Mouse (Mus musculus): Measurements from ENCODE around the gene Dusp8. TPM values are rescaled to one million over a fixed set of nuclear protein-coding genes. Genes with fewer than 3 reads are reported as not detected.

Dusp8 gene
- polyA plus RNA-seq, 1 experiment from 2014 or later, result 6.4 TPM

GRCm38 (mm10) chr7:142037553-142038170 is 58.0 kb downstream of the Dusp8 start:
- H3K27ac ChIP-seq (ENCODE audit: low read length), result no peak overlapping the region
- 64% methylated on average over 4 of the region's 4 CpGs for WGBS

GRCm38 (mm10) chr7:142035048-142035811 is 60.4 kb downstream of the Dusp8 start:
- Histone ChIP-seq H3K4me3 (replicated peaks; ENCODE audit: low read length) (no peak overlapping the region), H3K27me3 (ENCODE audit: control insufficient read depth, insufficient read depth, low read length) (no peaks in the 10 kb centered on the region), H3K9ac (ENCODE audit: low read length) (no peak overlapping the region), H3K27ac (ENCODE audit: low read length) (no peak overlapping the region), H3K4me2 (ENCODE audit: low read depth, low read length) (no peak overlapping the region), H3K36me3 (ENCODE audit: control insufficient read depth, insufficient read depth, low read length) (no peaks in the 10 kb centered on the region), H3K4me1 (ENCODE audit: control insufficient read depth, insufficient read depth, low read length) (peaks cover 7% of the 10 kb centered on the region; the same call in 1 of the 2 replicates), H3K9me3 (replicated peaks; ENCODE audit: control insufficient read depth, low read length) (no peaks in the 10 kb centered on the region)
- ATAC-seq (ENCODE audit: insufficient read depth, low FRiP score), result no peak
- 62% methylated on average over 2 of the region's 2 CpGs for WGBS

More at GRCm38 (mm10) chr7:142037553-142038170, 58.0 kb downstream of the Dusp8 start:
- peak; percentile 60; the same call in 1 of the 2 replicates for ATAC-seq (ENCODE audit: insufficient read depth, low FRiP score)
- Histone ChIP-seq H3K4me2 (ENCODE audit: low read depth, low read length) (no peak overlapping the region), H3K4me3 (replicated peaks; ENCODE audit: low read length) (no peak overlapping the region), H3K9ac (ENCODE audit: low read length) (no peak overlapping the region), H3K9me3 (replicated peaks; ENCODE audit: control insufficient read depth, low read length) (no peaks in the 10 kb centered on the region), H3K36me3 (ENCODE audit: control insufficient read depth, insufficient read depth, low read length) (no peaks in the 10 kb centered on the region), H3K4me1 (ENCODE audit: control insufficient read depth, insufficient read depth, low read length) (peaks cover 7% of the 10 kb centered on the region; the same call in 1 of the 2 replicates), H3K27me3 (ENCODE audit: control insufficient read depth, insufficient read depth, low read length) (no peaks in the 10 kb centered on the region)

GRCm38 (mm10) chr7:142034198-142034597 is 61.4 kb downstream of the Dusp8 start:
- Histone ChIP-seq H3K36me3 (ENCODE audit: control insufficient read depth, insufficient read depth, low read length) (no peaks in the 10 kb centered on the region), H3K9ac (ENCODE audit: low read length) (no peak overlapping the region), H3K9me3 (replicated peaks; ENCODE audit: control insufficient read depth, low read length) (no peaks in the 10 kb centered on the region), H3K27me3 (ENCODE audit: control insufficient read depth, insufficient read depth, low read length) (no peaks in the 10 kb centered on the region), H3K4me2 (ENCODE audit: low read depth, low read length) (no peak overlapping the region), H3K4me3 (replicated peaks; ENCODE audit: low read length) (no peak overlapping the region), H3K4me1 (ENCODE audit: control insufficient read depth, insufficient read depth, low read length) (peaks cover 7% of the 10 kb centered on the region; the same call in 1 of the 2 replicates), H3K27ac (ENCODE audit: low read length) (0 out of 2 replicates have a peak overlapping the region, but pooled peaks have one; percentile 32)
- 75% methylated on average over 2 of the region's 2 CpGs for WGBS
- ATAC-seq (ENCODE audit: insufficient read depth, low FRiP score), result peak; percentile 26; the same call in 1 of the 2 replicates

- no peak overlapping the region for H3K9ac ChIP-seq (ENCODE audit: low read length)
- peaks cover 28% of the 10 kb centered on the region for H3K4me1 ChIP-seq (ENCODE audit: control insufficient read depth, insufficient read depth, low read length)
- H3K4me3 ChIP-seq (replicated peaks; ENCODE audit: low read length), result no peak overlapping the region
- H3K27me3 ChIP-seq (ENCODE audit: control insufficient read depth, insufficient read depth, low read length), result no peaks in the 10 kb centered on the region
- ATAC-seq (ENCODE audit: insufficient read depth, low FRiP score), result no peak
- H3K9me3 ChIP-seq (replicated peaks; ENCODE audit: control insufficient read depth, low read length), result no peaks in the 10 kb centered on the region
- H3K4me2 ChIP-seq (ENCODE audit: low read depth, low read length), result no peak overlapping the region
- H3K27ac ChIP-seq (ENCODE audit: low read length), result no peak overlapping the region
- no peaks in the 10 kb centered on the region for H3K36me3 ChIP-seq (ENCODE audit: control insufficient read depth, insufficient read depth, low read length)
Measured at GRCm38 (mm10) chr7:142030073-142030472, 65.6 kb downstream of the Dusp8 start.

Other genes starting within 250 kb of the Dusp8 start
- 52.0 and 62.6 TPM in 2 replicates for gene Tollip, start 177.3 kb downstream of the Dusp8 start, polyA plus RNA-seq (2015; fragmentation: Nextera tagmentation; extraction: Ambion mirVana)
- 1.4 TPM in 2 replicates for gene Brsk2, start 146.1 kb downstream of the Dusp8 start, polyA plus RNA-seq (2015; fragmentation: Nextera tagmentation; extraction: Ambion mirVana)
- 73.9 and 75.9 TPM in 2 replicates for gene Mob2, start 34.8 kb downstream of the Dusp8 start, polyA plus RNA-seq (2015; fragmentation: Nextera tagmentation; extraction: Ambion mirVana)
- gene Gm45618, start 24.9 kb upstream of the Dusp8 start, polyA plus RNA-seq (2015; fragmentation: Nextera tagmentation; extraction: Ambion mirVana), result not detected in 2 replicates
- gene Gm39115, start 40.2 kb upstream of the Dusp8 start, polyA plus RNA-seq (2015; fragmentation: Nextera tagmentation; extraction: Ambion mirVana), result not detected in 2 replicates
- not detected in 2 replicates for gene Gm45337, start 48.8 kb upstream of the Dusp8 start, polyA plus RNA-seq (2015; fragmentation: Nextera tagmentation; extraction: Ambion mirVana)
- not detected in 2 replicates for gene Gm29735, start 61.3 kb upstream of the Dusp8 start, polyA plus RNA-seq (2015; fragmentation: Nextera tagmentation; extraction: Ambion mirVana)
- not detected in 2 replicates for gene Gm4553, start 69.9 kb upstream of the Dusp8 start, polyA plus RNA-seq (2015; fragmentation: Nextera tagmentation; extraction: Ambion mirVana)
- not detected in 2 replicates for gene Krtap5-2, start 80.2 kb upstream of the Dusp8 start, polyA plus RNA-seq (2015; fragmentation: Nextera tagmentation; extraction: Ambion mirVana)
- gene Gm10153, start 94.5 kb upstream of the Dusp8 start, polyA plus RNA-seq (2015; fragmentation: Nextera tagmentation; extraction: Ambion mirVana), result not detected in 2 replicates
- gene Krtap5-3, start 105.5 kb upstream of the Dusp8 start, polyA plus RNA-seq (2015; fragmentation: Nextera tagmentation; extraction: Ambion mirVana), result not detected in 2 replicates
- gene Gm7579, start 116.0 kb upstream of the Dusp8 start, polyA plus RNA-seq (2015; fragmentation: Nextera tagmentation; extraction: Ambion mirVana), result not detected in 2 replicates
- not detected in 2 replicates for gene Krtap5-5, start 134.1 kb upstream of the Dusp8 start, polyA plus RNA-seq (2015; fragmentation: Nextera tagmentation; extraction: Ambion mirVana)
- gene Gm40460, start 145.2 kb upstream of the Dusp8 start, polyA plus RNA-seq (2015; fragmentation: Nextera tagmentation; extraction: Ambion mirVana), result not detected in 2 replicates
- gene Gm2431, start 162.5 kb upstream of the Dusp8 start, polyA plus RNA-seq (2015; fragmentation: Nextera tagmentation; extraction: Ambion mirVana), result not detected in 2 replicates
- gene Gm4559, start 178.5 kb upstream of the Dusp8 start, polyA plus RNA-seq (2015; fragmentation: Nextera tagmentation; extraction: Ambion mirVana), result not detected in 2 replicates
- gene Krtap5-1, start 201.3 kb upstream of the Dusp8 start, polyA plus RNA-seq (2015; fragmentation: Nextera tagmentation; extraction: Ambion mirVana), result not detected in 2 replicates
- gene Krtap5-4, start 207.7 kb upstream of the Dusp8 start, polyA plus RNA-seq (2015; fragmentation: Nextera tagmentation; extraction: Ambion mirVana), result not detected in 2 replicates